In the genomic region with DNA sequence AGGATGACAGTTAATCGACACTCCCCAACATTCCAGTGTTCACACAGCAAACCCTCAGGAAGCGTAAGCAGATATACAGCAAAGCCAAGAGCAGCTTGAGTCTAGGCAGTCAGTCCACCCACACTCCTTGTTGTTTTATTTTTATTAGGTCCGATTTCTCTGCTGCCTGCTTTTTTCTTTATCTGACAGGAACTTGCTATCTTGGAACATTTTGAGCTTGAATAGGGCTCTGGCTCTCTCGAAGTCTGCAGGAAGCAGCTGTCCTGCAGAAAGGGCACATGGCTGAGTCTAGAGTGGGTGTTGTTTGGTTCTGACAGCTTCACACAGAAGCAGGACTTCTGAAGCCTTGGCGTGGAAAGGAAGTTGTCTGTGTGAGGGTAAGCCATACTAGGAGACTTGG, we compare ENCODE assay signal across 13 mouse cellular contexts. TPM values are rescaled to one million over a fixed set of nuclear protein-coding genes. Genes with fewer than 3 reads are reported as not detected.
DNase-seq lines count a peak whose midpoint lies in the region; ATAC-seq and TF ChIP-seq lines count a peak whose summit lies in the region.
"Had no signal": no experiment of that assay in that cellular context is flagged by ENCODE, and none has a peak within 500 bp of the region (broad histone marks: within the 10 kb centered on the region; RNA-seq: fewer than 3 reads in every experiment).

No protein-coding gene starts in this region.

- ATAC-seq in common myeloid progenitor, adult 5-6 weeks (replicated peaks; ENCODE audit: low read depth, poor library complexity, severe bottlenecking) = peak; percentile 17; the same call in 1 of the 2 replicates
- ATAC-seq in heart, embryonic 11.5 days (replicated peaks; ENCODE audit: insufficient number of reproducible peaks, low FRiP score, low TSS enrichment) = peak; percentile 54
- ATAC-seq in lung, embryonic 16.5 days (ENCODE audit: low read depth) = peak; percentile 32
- ATAC-seq in stomach, postnatal 0 days (ENCODE audit: low FRiP score, low TSS enrichment) = no peak

- DNase-seq in kidney, postnatal 14 days = peak; percentile 49
- DNase-seq in kidney, adult 11 months = no peak
- no peak for DNase-seq in cerebellum, adult 11 months
- no peak for DNase-seq in stomach, postnatal 0 days (ENCODE audit: low spot score)
- DNase-seq: cerebellum, postnatal 14 days had no signal

- TF ChIP-seq EP300 in stomach, postnatal 0 days (optimal IDR thresholded peaks at IDR 0.05) = no peak

- no peaks in the 10 kb centered on the region for H3K9me3 ChIP-seq in heart, embryonic 11.5 days (replicated peaks; ENCODE audit: control insufficient read depth, low read length)
- H3K9me3 ChIP-seq in lung, embryonic 16.5 days (ENCODE audit: control insufficient read depth, low read length) = no peaks in the 10 kb centered on the region
- H3K9me3 ChIP-seq in stomach, postnatal 0 days (ENCODE audit: control insufficient read depth, low read length) = no peaks in the 10 kb centered on the region
- H3K9me3 ChIP-seq: hindbrain, embryonic 12.5 days; limb, embryonic 10.5 days had no signal

- H3K4me3 ChIP-seq in heart, embryonic 11.5 days (ENCODE audit: low read depth, low read length) = no peak overlapping the region
- H3K4me3 ChIP-seq in lung, embryonic 16.5 days (ENCODE audit: low read length) = no peak overlapping the region
- no peak overlapping the region for H3K4me3 ChIP-seq in stomach, postnatal 0 days (ENCODE audit: low read depth, low read length)
- H3K4me3 ChIP-seq: hindbrain, embryonic 12.5 days; limb, embryonic 10.5 days had no signal

- H3K27ac ChIP-seq in heart, embryonic 11.5 days (ENCODE audit: low read depth, low read length) = peak overlapping the region; percentile 10; the same call in 1 of the 2 replicates
- peak overlapping the region; percentile 23; the same call in 1 of the 2 replicates for H3K27ac ChIP-seq in lung, embryonic 16.5 days (ENCODE audit: low read length)
- no peak overlapping the region for H3K27ac ChIP-seq in stomach, postnatal 0 days (replicated peaks)
- H3K27ac ChIP-seq: hindbrain, embryonic 12.5 days; limb, embryonic 10.5 days had no signal

- no peak overlapping the region for H3K9ac ChIP-seq in heart, embryonic 11.5 days (ENCODE audit: low read depth, low read length)
- H3K9ac ChIP-seq in lung, embryonic 16.5 days (ENCODE audit: low read length) = no peak overlapping the region
- no peak overlapping the region for H3K9ac ChIP-seq in stomach, postnatal 0 days (ENCODE audit: low read length)
- H3K9ac ChIP-seq: hindbrain, embryonic 12.5 days had no signal

- no peaks in the 10 kb centered on the region for H3K27me3 ChIP-seq in heart, embryonic 11.5 days (ENCODE audit: control insufficient read depth, insufficient read depth, low read length)
- no peaks in the 10 kb centered on the region for H3K27me3 ChIP-seq in lung, embryonic 16.5 days (ENCODE audit: control insufficient read depth, insufficient read depth, low read depth, low read length)
- H3K27me3 ChIP-seq in stomach, postnatal 0 days (ENCODE audit: control insufficient read depth, insufficient read depth, low read length) = no peaks in the 10 kb centered on the region
- H3K27me3 ChIP-seq: hindbrain, embryonic 12.5 days had no signal

- H3K36me3 ChIP-seq in heart, embryonic 11.5 days (ENCODE audit: control insufficient read depth, insufficient read depth, low read length) = no peaks in the 10 kb centered on the region
- no peaks in the 10 kb centered on the region for H3K36me3 ChIP-seq in lung, embryonic 16.5 days (ENCODE audit: control insufficient read depth, insufficient read depth, low read length)
- no peaks in the 10 kb centered on the region for H3K36me3 ChIP-seq in stomach, postnatal 0 days (ENCODE audit: control insufficient read depth, insufficient read depth, low read length)
- H3K36me3 ChIP-seq: hindbrain, embryonic 12.5 days; limb, embryonic 10.5 days had no signal

- peaks cover 23% of the 10 kb centered on the region for H3K4me1 ChIP-seq in heart, embryonic 11.5 days (ENCODE audit: control insufficient read depth, insufficient read depth, low read length)
- H3K4me1 ChIP-seq in lung, embryonic 16.5 days (replicated peaks; ENCODE audit: control insufficient read depth, insufficient read depth, low read length) = peaks cover 24% of the 10 kb centered on the region
- 0 out of 2 replicates have a peak, but pooled peaks cover 3% of the 10 kb centered on the region for H3K4me1 ChIP-seq in stomach, postnatal 0 days (replicated peaks; ENCODE audit: control insufficient read depth, insufficient read depth)

- H3K4me2 ChIP-seq in heart, embryonic 11.5 days = peak overlapping the region; percentile 22; the same call in 1 of the 2 replicates
- no peak overlapping the region for H3K4me2 ChIP-seq in lung, embryonic 16.5 days (ENCODE audit: low read depth, low read length)
- no peak overlapping the region for H3K4me2 ChIP-seq in stomach, postnatal 0 days (replicated peaks; ENCODE audit: low read depth)
- H3K4me2 ChIP-seq: hindbrain, embryonic 12.5 days; midbrain, embryonic 11.5 days had no signal

- 25% methylated on average over 5 of the region's 5 CpGs for WGBS in heart, embryonic 11.5 days (ENCODE audit: insufficient replicate concordance)
- WGBS in lung, embryonic 16.5 days = 30% methylated on average over 5 of the region's 5 CpGs
- WGBS in stomach, postnatal 0 days = 60% methylated on average over 5 of the region's 5 CpGs

- TF ChIP-seq CTCF in stomach, postnatal 0 days (IDR thresholded peaks at IDR 0.05; ENCODE audit: low read depth) = no peak

RNA-seq across cellular contexts. Expression of gene Dupd1, which starts 11.1 kb away (rescaled TPM):
- not detected in 2 replicates for total RNA-seq in common myeloid progenitor, adult 5-6 weeks (2017)
- 0.73 TPM in 1 of 2 replicates, not detected in the other for polyA plus RNA-seq in heart, embryonic 11.5 days (2014; fragmentation: Nextera tagmentation; extraction: Ambion mirVana)
- polyA plus RNA-seq in lung, embryonic 16.5 days (2015; fragmentation: Nextera tagmentation; extraction: Ambion mirVana) = not detected in 2 replicates
- not detected in 2 replicates for polyA plus RNA-seq in stomach, postnatal 0 days (2015; fragmentation: Nextera tagmentation; extraction: Ambion mirVana)
- polyA plus RNA-seq: midbrain, embryonic 11.5 days; stomach, embryonic 14.5 days had no signal

RNA-seq across cellular contexts. Expression of gene Samd8, which starts 47.1 kb away (rescaled TPM):
- 7.2 and 9.1 TPM in 2 replicates for total RNA-seq in common myeloid progenitor, adult 5-6 weeks (2017)
- polyA plus RNA-seq in heart, embryonic 11.5 days (2014; fragmentation: Nextera tagmentation; extraction: Ambion mirVana) = 10.8 TPM in 2 replicates
- polyA plus RNA-seq in lung, embryonic 16.5 days (2015; fragmentation: Nextera tagmentation; extraction: Ambion mirVana) = 7.2 and 8.9 TPM in 2 replicates
- polyA plus RNA-seq in stomach, postnatal 0 days (2015; fragmentation: Nextera tagmentation; extraction: Ambion mirVana) = 15.3 and 15.9 TPM in 2 replicates

RNA-seq across cellular contexts. Expression of gene Dusp13, which starts 47.7 kb away (rescaled TPM):
- not detected in 2 replicates for total RNA-seq in common myeloid progenitor, adult 5-6 weeks (2017)
- polyA plus RNA-seq in heart, embryonic 11.5 days (2014; fragmentation: Nextera tagmentation; extraction: Ambion mirVana) = not detected in 2 replicates
- 0.28 and 0.43 TPM in 2 replicates for polyA plus RNA-seq in lung, embryonic 16.5 days (2015; fragmentation: Nextera tagmentation; extraction: Ambion mirVana)
- polyA plus RNA-seq in stomach, postnatal 0 days (2015; fragmentation: Nextera tagmentation; extraction: Ambion mirVana) = 1.9 and 2.5 TPM in 2 replicates
- polyA plus RNA-seq: limb, embryonic 10.5 days; midbrain, embryonic 11.5 days; neural tube, embryonic 14.5 days; stomach, embryonic 14.5 days had no signal
